Comparison of ENCODE assay signal across 9 mouse cellular contexts in the genomic region with DNA sequence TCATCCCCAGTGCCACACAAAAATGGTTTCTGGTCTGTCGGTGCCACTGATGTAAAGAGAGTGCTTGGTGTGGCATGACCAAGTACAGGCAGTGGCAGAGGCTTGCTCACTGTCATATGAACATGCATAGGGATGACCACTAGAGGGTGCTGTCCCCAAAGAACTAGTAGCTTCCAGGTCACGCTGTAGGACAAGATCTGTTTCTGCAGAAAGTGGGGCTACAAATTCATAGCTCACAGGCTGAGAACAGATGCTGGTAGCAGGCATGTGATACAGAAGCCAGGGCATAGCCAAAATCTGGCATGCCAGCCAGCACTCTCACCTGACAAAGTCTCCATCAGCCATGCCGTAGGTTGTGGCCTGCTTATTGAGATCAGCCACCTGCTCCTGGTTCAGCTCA. TPM values are rescaled to one million over a fixed set of nuclear protein-coding genes. Genes with fewer than 3 reads are reported as not detected.
DNase-seq lines count a peak whose midpoint lies in the region; ATAC-seq and TF ChIP-seq lines count a peak whose summit lies in the region.
"Had no signal": no experiment of that assay in that cellular context is flagged by ENCODE, and none has a peak within 500 bp of the region (broad histone marks: within the 10 kb centered on the region; RNA-seq: fewer than 3 reads in every experiment).

No protein-coding gene starts in this region.

- no peak overlapping the region for H3K9ac ChIP-seq in liver, postnatal 0 days (replicated peaks)
- H3K9ac ChIP-seq in neural tube, embryonic 15.5 days (replicated peaks), result no peak overlapping the region
- H3K9ac ChIP-seq: limb, embryonic 12.5 days had no signal

- H3K36me3 ChIP-seq in G1E (replicated peaks), result peaks cover 99% of the 10 kb centered on the region
- peaks cover 79% of the 10 kb centered on the region for H3K36me3 ChIP-seq in liver, postnatal 0 days (replicated peaks; ENCODE audit: insufficient read depth, low read length)
- peaks cover 94% of the 10 kb centered on the region for H3K36me3 ChIP-seq in neural tube, embryonic 15.5 days

- TF ChIP-seq EP300 in liver, postnatal 0 days (IDR thresholded peaks at IDR 0.05; ENCODE audit: low read depth), result no peak

- H3K4me3 ChIP-seq in G1E (ENCODE audit: low read depth, low read length), result no peak overlapping the region
- H3K4me3 ChIP-seq in liver, postnatal 0 days (ENCODE audit: low read depth, low read length), result no peak overlapping the region
- no peak overlapping the region for H3K4me3 ChIP-seq in neural tube, embryonic 15.5 days (replicated peaks)
- H3K4me3 ChIP-seq: limb, embryonic 12.5 days had no signal

- peak; percentile 37 for DNase-seq in G1E (ENCODE audit: low spot score)
- peak; percentile 30 for DNase-seq in brain, embryonic 18.5 days (ENCODE audit: low read depth, low spot score)
- DNase-seq in fibroblast of lung, adult 2 months (ENCODE audit: low read depth), result peak; percentile 27
- DNase-seq in heart, postnatal 4 days, result peak; percentile 84
- DNase-seq in layer of hippocampus, adult 11-12 months (ENCODE audit: low spot score), result peak; percentile 85
- peak; percentile 78 for DNase-seq in liver, postnatal 0 days
- peak; percentile 78 for DNase-seq in thymus, postnatal 0 days (ENCODE audit: low spot score)

- H3K27me3 ChIP-seq in G1E (ENCODE audit: insufficient read depth, low read length), result no peaks in the 10 kb centered on the region; the same call in 1 of the 2 replicates
- no peaks in the 10 kb centered on the region for H3K27me3 ChIP-seq in liver, postnatal 0 days (ENCODE audit: insufficient read depth, low read length)
- H3K27me3 ChIP-seq in neural tube, embryonic 15.5 days (replicated peaks), result no peaks in the 10 kb centered on the region
- H3K27me3 ChIP-seq: limb, embryonic 12.5 days had no signal

- H3K4me2 ChIP-seq in liver, postnatal 0 days (ENCODE audit: low read depth, low read length), result no peak overlapping the region
- no peak overlapping the region for H3K4me2 ChIP-seq in neural tube, embryonic 15.5 days
- H3K4me2 ChIP-seq: limb, embryonic 12.5 days had no signal

- 65% methylated on average over 3 of the region's 3 CpGs for WGBS in liver, postnatal 0 days (ENCODE audit: insufficient replicate concordance)
- WGBS in neural tube, embryonic 15.5 days, result 63% methylated on average over 3 of the region's 3 CpGs

- no peaks in the 10 kb centered on the region; the same call in 1 of the 2 replicates for H3K9me3 ChIP-seq in G1E (replicated peaks)
- no peaks in the 10 kb centered on the region for H3K9me3 ChIP-seq in liver, postnatal 0 days (ENCODE audit: low read length)
- H3K9me3 ChIP-seq in neural tube, embryonic 15.5 days (replicated peaks), result no peaks in the 10 kb centered on the region
- H3K9me3 ChIP-seq: limb, embryonic 12.5 days had no signal

- no peak overlapping the region for H3K27ac ChIP-seq in liver, postnatal 0 days (ENCODE audit: low read depth)
- H3K27ac ChIP-seq in neural tube, embryonic 15.5 days (replicated peaks), result no peak overlapping the region
- H3K27ac ChIP-seq: limb, embryonic 12.5 days had no signal

- peak; percentile 93 for TF ChIP-seq CTCF in G1E (IDR thresholded peaks at IDR 0.05; ENCODE audit: low read depth, low read length)
- TF ChIP-seq CTCF in liver, postnatal 0 days (IDR thresholded peaks at IDR 0.05; ENCODE audit: low read depth), result peak; percentile 96

- peaks cover 22% of the 10 kb centered on the region for H3K4me1 ChIP-seq in G1E (ENCODE audit: insufficient read depth, low read depth, low read length)
- no peaks in the 10 kb centered on the region for H3K4me1 ChIP-seq in liver, postnatal 0 days (ENCODE audit: insufficient read depth)
- no peaks in the 10 kb centered on the region for H3K4me1 ChIP-seq in neural tube, embryonic 15.5 days
- H3K4me1 ChIP-seq: limb, embryonic 12.5 days had no signal

- peak; percentile 57 for ATAC-seq in G1E (ENCODE audit: extremely low read depth, insufficient number of reproducible peaks, low FRiP score, poor library complexity, severe bottlenecking)
- ATAC-seq in liver, postnatal 0 days, result peak; percentile 69
- peak; percentile 36 for ATAC-seq in neural tube, embryonic 15.5 days (ENCODE audit: low FRiP score)

RNA-seq across cellular contexts. Expression of gene Gemin7, which starts 12.5 kb away (rescaled TPM):
- total RNA-seq in G1E (2014; fragmentation: Nextera tagmentation) (50.8 and 51.2 TPM in 2 replicates), G1E (2017) (25.8 and 31.3 TPM in 2 replicates)
- 52.7 and 55.4 TPM in 2 replicates for polyA plus RNA-seq in G1E (2012)
- total RNA-seq in heart, postnatal 4 days (2021), result 10 to 100 TPM; 55.3 to 61.1 TPM
- 61.7 and 66.9 TPM in 2 replicates for polyA plus RNA-seq in liver, postnatal 0 days (2015; fragmentation: Nextera tagmentation; extraction: Ambion mirVana)
- 145 and 154 TPM in 2 replicates for polyA plus RNA-seq in neural tube, embryonic 15.5 days (2015; fragmentation: Nextera tagmentation; extraction: Ambion mirVana)
- 133 and 134 TPM in 2 replicates for polyA plus RNA-seq in thymus, postnatal 0 days (2015; fragmentation: Nextera tagmentation; extraction: Ambion mirVana)

RNA-seq across cellular contexts. Expression of gene Zfp296, which starts 12.8 kb away (rescaled TPM):
- 0.53 and 0.97 TPM in 2 replicates for total RNA-seq in G1E (2014; fragmentation: Nextera tagmentation)
- total RNA-seq in G1E (2017), result 0.81 and 0.82 TPM in 2 replicates
- 3.4 TPM in 2 replicates for polyA plus RNA-seq in G1E (2012)
- total RNA-seq in heart, postnatal 4 days (2021), result under 1 TPM in 1 of 2 experiments, not detected in 1; 0.17 TPM
- 0.89 and 1.2 TPM in 2 replicates for polyA plus RNA-seq in liver, postnatal 0 days (2015; fragmentation: Nextera tagmentation; extraction: Ambion mirVana)
- polyA plus RNA-seq in neural tube, embryonic 15.5 days (2015; fragmentation: Nextera tagmentation; extraction: Ambion mirVana), result 0.23 and 0.61 TPM in 2 replicates
- 1.5 and 2.0 TPM in 2 replicates for polyA plus RNA-seq in thymus, postnatal 0 days (2015; fragmentation: Nextera tagmentation; extraction: Ambion mirVana)

RNA-seq across cellular contexts. Expression of gene Clasrp, which starts 14.4 kb away (rescaled TPM):
- total RNA-seq in G1E (2014; fragmentation: Nextera tagmentation), result 25.8 and 41.4 TPM in 2 replicates
- total RNA-seq in G1E (2017), result 34.2 and 35.1 TPM in 2 replicates
- 153 and 172 TPM in 2 replicates for polyA plus RNA-seq in G1E (2012)
- total RNA-seq in heart, postnatal 4 days (2021), result 10 to 100 TPM; 33.0 to 33.7 TPM
- polyA plus RNA-seq in liver, postnatal 0 days (2015; fragmentation: Nextera tagmentation; extraction: Ambion mirVana), result 7.6 and 8.1 TPM in 2 replicates
- polyA plus RNA-seq in neural tube, embryonic 15.5 days (2015; fragmentation: Nextera tagmentation; extraction: Ambion mirVana), result 51.0 and 61.5 TPM in 2 replicates
- polyA plus RNA-seq in thymus, postnatal 0 days (2015; fragmentation: Nextera tagmentation; extraction: Ambion mirVana), result 35.2 and 41.3 TPM in 2 replicates

RNA-seq across cellular contexts. Expression of gene Ppp1r37, which starts 27.0 kb away (rescaled TPM):
- total RNA-seq in G1E (2014; fragmentation: Nextera tagmentation), result 22.4 and 23.0 TPM in 2 replicates
- 10.9 and 13.1 TPM in 2 replicates for total RNA-seq in G1E (2017)
- 68.4 and 71.2 TPM in 2 replicates for polyA plus RNA-seq in G1E (2012)
- total RNA-seq in heart, postnatal 4 days (2021), result 10 to 100 TPM; 45.4 to 45.6 TPM
- polyA plus RNA-seq in liver, postnatal 0 days (2015; fragmentation: Nextera tagmentation; extraction: Ambion mirVana), result 8.1 and 8.3 TPM in 2 replicates
- 41.0 and 42.3 TPM in 2 replicates for polyA plus RNA-seq in neural tube, embryonic 15.5 days (2015; fragmentation: Nextera tagmentation; extraction: Ambion mirVana)
- 11.7 and 15.6 TPM in 2 replicates for polyA plus RNA-seq in thymus, postnatal 0 days (2015; fragmentation: Nextera tagmentation; extraction: Ambion mirVana)

RNA-seq across cellular contexts. Expression of gene Relb, which starts 39.3 kb away (rescaled TPM):
- total RNA-seq in G1E (2014; fragmentation: Nextera tagmentation), result 1.5 and 1.9 TPM in 2 replicates
- 1.5 and 2.0 TPM in 2 replicates for total RNA-seq in G1E (2017)
- polyA plus RNA-seq in G1E (2012), result 1.1 and 1.2 TPM in 2 replicates
- total RNA-seq in heart, postnatal 4 days (2021), result 1 to 10 TPM; 8.1 to 9.1 TPM
- polyA plus RNA-seq in liver, postnatal 0 days (2015; fragmentation: Nextera tagmentation; extraction: Ambion mirVana), result 2.2 and 2.3 TPM in 2 replicates
- polyA plus RNA-seq in neural tube, embryonic 15.5 days (2015; fragmentation: Nextera tagmentation; extraction: Ambion mirVana), result 9.6 and 12.8 TPM in 2 replicates
- polyA plus RNA-seq in thymus, postnatal 0 days (2015; fragmentation: Nextera tagmentation; extraction: Ambion mirVana), result 37.2 and 38.0 TPM in 2 replicates

Comparison
In these comparisons a context has a peak if more than half of its experiments do, and no peak if none do; other contexts are left out.
1. DNase-seq: peak in every context shown above with its lines; median percentile 85 in layer of hippocampus, adult 11-12 months; 84 in heart, postnatal 4 days; 78 in liver, postnatal 0 days; 78 in thymus, postnatal 0 days; 37 in G1E; 30 in brain, embryonic 18.5 days; 27 in fibroblast of lung, adult 2 months.